Mouse (Mus musculus): ENCODE results near the gene Ube3c. TPM values are rescaled to one million over a fixed set of nuclear protein-coding genes. Genes with fewer than 3 reads are reported as not detected.
"Not testable (repeated sequence)": the region's sequence is repeated elsewhere in the genome, so short reads cannot be mapped to it uniquely, and the experiment has no call there.

Gene Ube3c
- 45.5 and 55.9 TPM in 2 replicates for total RNA-seq (2012; rRNA removed)

DNA sequence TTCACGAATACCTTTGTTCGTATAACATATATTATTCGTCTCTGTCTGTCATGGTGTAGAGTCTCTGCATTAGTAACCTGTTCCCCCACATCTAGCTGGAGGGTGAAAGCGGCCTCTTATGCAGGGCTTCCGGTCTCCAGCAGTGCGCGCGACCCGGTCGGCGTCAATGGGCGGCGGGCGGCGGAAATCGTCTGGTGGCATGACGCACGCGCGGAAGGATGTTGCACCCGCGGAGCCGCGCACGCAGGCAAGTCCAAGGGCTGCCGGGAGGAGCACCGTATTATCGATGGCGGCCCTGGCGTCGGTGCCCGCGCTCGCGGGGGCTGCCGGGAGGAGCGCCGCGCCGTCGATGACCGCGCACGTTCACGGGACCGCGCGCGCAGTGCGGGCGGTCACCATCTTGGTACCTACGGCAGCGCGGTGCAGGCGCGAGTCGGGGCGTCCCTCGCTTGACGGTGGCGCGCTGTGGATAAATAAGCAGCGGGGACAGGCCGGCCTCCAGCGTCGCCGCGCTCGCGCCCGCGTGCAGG is at the start of gene Ube3c:
Ube3c (plus strand) TSS at position 395 of the 530 bp plus-strand sequence.
- Histone ChIP-seq H3K27ac (ENCODE audit: insufficient read depth, low read depth, low read length, poor library complexity, severe bottlenecking) (peak within 1 kb of the TSS; percentile 83), H3K9ac (ENCODE audit: insufficient read depth, low read depth, low read length, poor library complexity, severe bottlenecking) (peak within 1 kb of the TSS; percentile 92), H3K9me3 (ENCODE audit: control insufficient read depth, insufficient read depth, low read depth, low read length) (no peaks in the 10 kb centered on the region), H3K36me3 (ENCODE audit: control insufficient read depth, insufficient read depth, low read length, poor library complexity, severe bottlenecking) (no peaks in the 10 kb centered on the region), H3K4me3 (ENCODE audit: insufficient read depth in 1 of 2, low read depth in 1 of 2, low read length in 2 of 2, poor library complexity in 1 of 2, severe bottlenecking in 1 of 2) (peak within 1 kb of the TSS; percentile 93 to 96), H3K4me1 (ENCODE audit: control insufficient read depth in 2 of 2, insufficient read depth in 2 of 2, low read length in 2 of 2, poor library complexity in 1 of 2) (no peaks in the 10 kb centered on the region; a peak in 2 of 4 replicates)
- in situ Hi-C loops (cut with MboI; ENCODE audit: low sequenced_read_pairs in 2 of 2, unreplicated experiment in 2 of 2): no loop called here
- DNase-seq (ENCODE audit: low read depth, low spot score): peak; percentile 87
- TF ChIP-seq CHD2 (IDR thresholded peaks at IDR 0.05; ENCODE audit: low read depth, low read length): no peak
- TF ChIP-seq ZC3H11A (IDR thresholded peaks at IDR 0.05; ENCODE audit: borderline replicate concordance, low read depth, low read length): no peak
- peak; percentile 92 for TF ChIP-seq HCFC1 (IDR thresholded peaks at IDR 0.05; ENCODE audit: borderline replicate concordance, insufficient read depth, low read length)
- no peak for TF ChIP-seq ZNF384 (IDR thresholded peaks at IDR 0.05; ENCODE audit: low read depth, low read length)

GRCm38 (mm10) chr5:29560111-29560510 is 8.9 kb upstream of the Ube3c start:
- Histone ChIP-seq H3K4me3 (ENCODE audit: insufficient read depth in 1 of 2, low read depth in 1 of 2, low read length in 2 of 2, poor library complexity in 1 of 2, severe bottlenecking in 1 of 2) (no peak overlapping the region), H3K27ac (ENCODE audit: insufficient read depth, low read depth, low read length, poor library complexity, severe bottlenecking) (no peak overlapping the region), H3K9me3 (ENCODE audit: control insufficient read depth, insufficient read depth, low read depth, low read length) (no peaks in the 10 kb centered on the region), H3K36me3 (ENCODE audit: control insufficient read depth, insufficient read depth, low read length, poor library complexity, severe bottlenecking) (no peaks in the 10 kb centered on the region), H3K4me1 (ENCODE audit: control insufficient read depth in 2 of 2, insufficient read depth in 2 of 2, low read length in 2 of 2, poor library complexity in 1 of 2) (no peaks in the 10 kb centered on the region; a peak in 1 of 4 replicates), H3K9ac (ENCODE audit: insufficient read depth, low read depth, low read length, poor library complexity, severe bottlenecking) (no peak overlapping the region)
- TF ChIP-seq MAFK (IDR thresholded peaks at IDR 0.05; ENCODE audit: insufficient read depth, low read depth, low read length) (no peak), ZC3H11A (IDR thresholded peaks at IDR 0.05; ENCODE audit: borderline replicate concordance, low read depth, low read length) (no peak)
- in situ Hi-C loops (cut with MboI; ENCODE audit: low sequenced_read_pairs in 2 of 2, unreplicated experiment in 2 of 2): no loop called here
- DNase-seq (ENCODE audit: low read depth, low spot score): no peak

- DNase-seq (ENCODE audit: low read depth, low spot score): peak; percentile 25
- in situ Hi-C loops (cut with MboI; ENCODE audit: low sequenced_read_pairs in 2 of 2, unreplicated experiment in 2 of 2): no loop called here
- TF ChIP-seq MAFK (IDR thresholded peaks at IDR 0.05; ENCODE audit: insufficient read depth, low read depth, low read length): no peak
- no peak; the same call in 1 of the 2 replicates for TF ChIP-seq ZC3H11A (IDR thresholded peaks at IDR 0.05; ENCODE audit: borderline replicate concordance, low read depth, low read length)
- Histone ChIP-seq H3K9ac (ENCODE audit: insufficient read depth, low read depth, low read length, poor library complexity, severe bottlenecking) (no peak overlapping the region), H3K27ac (ENCODE audit: insufficient read depth, low read depth, low read length, poor library complexity, severe bottlenecking) (no peak overlapping the region), H3K4me3 (ENCODE audit: insufficient read depth in 1 of 2, low read depth in 1 of 2, low read length in 2 of 2, poor library complexity in 1 of 2, severe bottlenecking in 1 of 2) (no peak overlapping the region), H3K9me3 (ENCODE audit: control insufficient read depth, insufficient read depth, low read depth, low read length) (no peaks in the 10 kb centered on the region), H3K36me3 (ENCODE audit: control insufficient read depth, insufficient read depth, low read length, poor library complexity, severe bottlenecking) (no peaks in the 10 kb centered on the region), H3K4me1 (ENCODE audit: control insufficient read depth in 2 of 2, insufficient read depth in 2 of 2, low read length in 2 of 2, poor library complexity in 1 of 2) (no peaks in the 10 kb centered on the region; a peak in 1 of 4 replicates)
Measured at GRCm38 (mm10) chr5:29560667-29561066, 8.4 kb upstream of the Ube3c start.

GRCm38 (mm10) chr5:29569378-29570280 is 587 bp downstream of the Ube3c start:
- no peak for DNase-seq (ENCODE audit: low read depth, low spot score)
- TF ChIP-seq MAFK (IDR thresholded peaks at IDR 0.05; ENCODE audit: insufficient read depth, low read depth, low read length) (no peak), CHD2 (IDR thresholded peaks at IDR 0.05; ENCODE audit: low read depth, low read length) (no peak), ZC3H11A (IDR thresholded peaks at IDR 0.05; ENCODE audit: borderline replicate concordance, low read depth, low read length) (no peak)
- Histone ChIP-seq H3K4me1 (ENCODE audit: control insufficient read depth in 2 of 2, insufficient read depth in 2 of 2, low read length in 2 of 2, poor library complexity in 1 of 2) (peaks cover 0 to 2% of the 10 kb centered on the region in 2 experiments; a peak in 2 of 4 replicates), H3K36me3 (ENCODE audit: control insufficient read depth, insufficient read depth, low read length, poor library complexity, severe bottlenecking) (no peaks in the 10 kb centered on the region), H3K9me3 (ENCODE audit: control insufficient read depth, insufficient read depth, low read depth, low read length) (no peaks in the 10 kb centered on the region), H3K9ac (ENCODE audit: insufficient read depth, low read depth, low read length, poor library complexity, severe bottlenecking) (peak overlapping the region; percentile 92), H3K27ac (ENCODE audit: insufficient read depth, low read depth, low read length, poor library complexity, severe bottlenecking) (peak overlapping the region; percentile 83), H3K4me3 (ENCODE audit: insufficient read depth in 1 of 2, low read depth in 1 of 2, low read length in 2 of 2, poor library complexity in 1 of 2, severe bottlenecking in 1 of 2) (peak overlapping the region; percentile 93 to 96)
- in situ Hi-C loops (cut with MboI; ENCODE audit: low sequenced_read_pairs in 2 of 2, unreplicated experiment in 2 of 2): no loop called here

DNA sequence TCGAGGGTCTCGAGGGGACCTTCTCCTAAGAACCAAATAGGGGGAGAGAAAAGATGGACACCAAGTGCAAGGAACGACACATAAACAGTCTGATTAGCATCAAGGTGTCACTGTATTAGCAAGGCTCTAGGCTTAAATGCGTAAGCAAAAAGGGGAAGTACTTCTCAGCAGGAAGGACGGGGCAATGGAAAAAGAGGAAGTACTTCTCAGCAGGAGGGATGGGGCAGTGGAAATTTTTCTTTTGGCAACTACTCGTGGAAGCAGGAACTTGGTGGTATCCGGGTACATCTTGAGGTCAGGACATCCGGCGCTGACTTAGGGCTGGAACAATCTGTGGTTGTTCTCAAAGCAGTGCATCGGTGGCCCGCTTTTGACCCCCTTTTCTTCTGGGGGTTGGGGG is 5.2 kb downstream of the Ube3c start:
- H3K9me3 ChIP-seq (ENCODE audit: control insufficient read depth, insufficient read depth, low read depth, low read length); H3K36me3 ChIP-seq (ENCODE audit: control insufficient read depth, insufficient read depth, low read length, poor library complexity, severe bottlenecking); H3K9ac ChIP-seq (ENCODE audit: insufficient read depth, low read depth, low read length, poor library complexity, severe bottlenecking); in situ Hi-C loops (cut with MboI; ENCODE audit: low sequenced_read_pairs in 2 of 2, unreplicated experiment in 2 of 2); H3K4me1 ChIP-seq (ENCODE audit: control insufficient read depth in 2 of 2, insufficient read depth in 2 of 2, low read length in 2 of 2, poor library complexity in 1 of 2); DNase-seq (ENCODE audit: low read depth, low spot score); H3K4me3 ChIP-seq (ENCODE audit: insufficient read depth in 1 of 2, low read depth in 1 of 2, low read length in 2 of 2, poor library complexity in 1 of 2, severe bottlenecking in 1 of 2): not testable (repeated sequence)
- 0 out of 2 replicates have a peak overlapping the region, but pooled peaks have one; percentile 36 for H3K27ac ChIP-seq (ENCODE audit: insufficient read depth, low read depth, low read length, poor library complexity, severe bottlenecking)

All from ES-E14 (cell line).